Mouse (Mus musculus) midbrain, embryonic 11.5 days (tissue): ENCODE measurements at regions not wholly inside any gene's neighbourhood (a gene's known extent, or its start where the extent isn't known, plus 50 kb on each side); places are given as distances from the start of the nearest gene placed in this dataset.

ENCODE experiments used
- ATAC-seq: fragments of 200-750 bp; cut with Nextera tagmentation; 2 replicates; pipeline ENCODE4 v1.8.0; 2017; ENCODE audit warnings: moderate TSS enrichment, moderate library complexity; ENCODE audit not compliant: low FRiP score
- DNase-seq: peaks from one replicate; pipeline ENCODE4 v3.0.0; 2015; ENCODE audit warnings: low spot score; ENCODE audit errors: missing footprints
- H3K27ac ChIP-seq: fragments of 300-500 bp; sonication (generic); 2 replicates; pipeline ENCODE4 v1.5.1; 2014; ENCODE audit warnings: low read depth, low read length
- H3K27me3 ChIP-seq: fragments of 300-500 bp; sonication (generic); 2 replicates; pipeline ENCODE4 v1.6.1; 2014; ENCODE audit warnings: mild to moderate bottlenecking, low read length, moderate library complexity, mixed read lengths; ENCODE audit not compliant: control insufficient read depth, insufficient read depth
- H3K36me3 ChIP-seq: fragments of 300-500 bp; sonication (generic); 2 replicates; pipeline ENCODE4 v1.6.1; 2014; ENCODE audit warnings: mild to moderate bottlenecking, low read length, moderate library complexity, mixed read lengths; ENCODE audit not compliant: control insufficient read depth, insufficient read depth
- H3K4me1 ChIP-seq: fragments of 300-500 bp; sonication (generic); 2 replicates; pipeline ENCODE4 v1.6.1; 2014; ENCODE audit warnings: low read length; ENCODE audit not compliant: control insufficient read depth, insufficient read depth
- H3K4me2 ChIP-seq: fragments of 300-500 bp; sonication (generic); 2 replicates; pipeline ENCODE4 v1.6.1; 2014; ENCODE audit warnings: mild to moderate bottlenecking, moderate library complexity
- H3K4me3 ChIP-seq: fragments of 300-500 bp; sonication (generic); 2 replicates; pipeline ENCODE4 v1.5.1; 2014; ENCODE audit warnings: low read depth, low read length
- H3K9ac ChIP-seq: fragments of 300-500 bp; sonication (generic); 2 replicates; pipeline ENCODE4 v1.6.1; 2014; ENCODE audit warnings: low read length
- H3K9me3 ChIP-seq: fragments of 300-500 bp; sonication (generic); 2 replicates; pipeline ENCODE4 v1.6.1; 2016; ENCODE audit warnings: low read length; ENCODE audit not compliant: control insufficient read depth
- WGBS: fragments of 180-500 bp; shearing (Covaris S2); extraction: QIAGEN DNeasy Blood & Tissue Kit; methylation state at CpG from one replicate; pipeline ENCODE4 v1.1.7; 2014; 5-methylcytosine and 5-hydroxymethylcytosine counted together

GRCm38 (mm10) chr13:53722881-53723280 lies 250.0 kb upstream of the Msx2 start:
- Histone ChIP-seq H3K9me3 (no peaks in the 10 kb centered on the region; the same call in 1 of the 2 replicates), H3K27me3 (no peaks in the 10 kb centered on the region), H3K4me3 (no peak overlapping the region), H3K4me2 (no peak overlapping the region), H3K36me3 (no peaks in the 10 kb centered on the region), H3K27ac (no peak overlapping the region), H3K4me1 (no peaks in the 10 kb centered on the region), H3K9ac (no peak overlapping the region)
- DNase-seq, result peak; percentile 72
- WGBS, result 75% methylated on average over 6 of the region's 6 CpGs
- no peak for ATAC-seq

- H3K4me2 ChIP-seq, result no peak overlapping the region
- H3K9me3 ChIP-seq, result no peaks in the 10 kb centered on the region; the same call in 1 of the 2 replicates
- H3K4me1 ChIP-seq, result no peaks in the 10 kb centered on the region
- no peak overlapping the region for H3K9ac ChIP-seq
- no peak overlapping the region for H3K4me3 ChIP-seq
- WGBS, result 77% methylated on average over 9 of the region's 9 CpGs
- no peaks in the 10 kb centered on the region for H3K27me3 ChIP-seq
- no peak overlapping the region for H3K27ac ChIP-seq
- no peak for ATAC-seq
- peak; percentile 77 for DNase-seq
- no peaks in the 10 kb centered on the region for H3K36me3 ChIP-seq
These were observed 248.2 kb upstream of the Msx2 start for GRCm38 (mm10) chr13:53721038-53721463.

- DNase-seq, result peak; percentile 44
These were observed 244.7 kb upstream of the Msx2 start for GRCm38 (mm10) chr13:53717582-53717981.

GRCm38 (mm10) chr13:53717086-53717485 lies 244.2 kb upstream of the Msx2 start:
- Histone ChIP-seq H3K9me3 (no peaks in the 10 kb centered on the region), H3K27me3 (no peaks in the 10 kb centered on the region), H3K36me3 (no peaks in the 10 kb centered on the region), H3K4me1 (no peaks in the 10 kb centered on the region), H3K4me2 (no peak overlapping the region), H3K9ac (no peak overlapping the region), H3K27ac (no peak overlapping the region), H3K4me3 (no peak overlapping the region)
- 90% methylated on average over 2 of the region's 2 CpGs for whole genome bisulfite sequencing
- no peak for DNase-seq
- ATAC-seq, result no peak

More at GRCm38 (mm10) chr13:53717582-53717981, 244.7 kb upstream of the Msx2 start:
- Histone ChIP-seq H3K27ac (no peak overlapping the region), H3K4me3 (no peak overlapping the region), H3K9ac (no peak overlapping the region), H3K4me2 (no peak overlapping the region), H3K4me1 (no peaks in the 10 kb centered on the region), H3K36me3 (no peaks in the 10 kb centered on the region), H3K27me3 (no peaks in the 10 kb centered on the region), H3K9me3 (no peaks in the 10 kb centered on the region)
- WGBS, result 94% methylated on average over 4 of the region's 4 CpGs
- ATAC-seq, result no peak

GRCm38 (mm10) chr13:53709062-53709461 lies 236.2 kb upstream of the Msx2 start:
- no peaks in the 10 kb centered on the region for H3K36me3 ChIP-seq
- H3K27ac ChIP-seq, result no peak overlapping the region
- DNase-seq (peak; percentile 73), ATAC-seq (no peak)
- H3K4me2 ChIP-seq, result no peak overlapping the region
- H3K4me3 ChIP-seq, result no peak overlapping the region
- no peaks in the 10 kb centered on the region for H3K9me3 ChIP-seq
- 70% methylated on average over 10 of the region's 10 CpGs for WGBS
- H3K4me1 ChIP-seq, result no peaks in the 10 kb centered on the region
- no peaks in the 10 kb centered on the region for H3K27me3 ChIP-seq
- no peak overlapping the region for H3K9ac ChIP-seq

GRCm38 (mm10) chr13:53707548-53707947 lies 234.7 kb upstream of the Msx2 start:
- Histone ChIP-seq H3K9ac (no peak overlapping the region), H3K4me2 (no peak overlapping the region), H3K27me3 (no peaks in the 10 kb centered on the region), H3K27ac (no peak overlapping the region), H3K36me3 (no peaks in the 10 kb centered on the region), H3K4me3 (no peak overlapping the region), H3K9me3 (no peaks in the 10 kb centered on the region), H3K4me1 (no peaks in the 10 kb centered on the region)
- 84% methylated on average over 17 of the region's 17 CpGs for WGBS
- ATAC-seq (no peak), DNase-seq (peak; percentile 35)

GRCm38 (mm10) chr13:53704104-53704503 lies 231.2 kb upstream of the Msx2 start:
- 86% methylated on average over 11 of the region's 11 CpGs for WGBS
- ATAC-seq (no peak), DNase-seq (peak; percentile 67)
- Histone ChIP-seq H3K9me3 (no peaks in the 10 kb centered on the region), H3K36me3 (no peaks in the 10 kb centered on the region), H3K4me2 (no peak overlapping the region), H3K4me1 (no peaks in the 10 kb centered on the region), H3K27ac (no peak overlapping the region), H3K27me3 (no peaks in the 10 kb centered on the region), H3K9ac (no peak overlapping the region), H3K4me3 (no peak overlapping the region)

- DNase-seq, result no peak
- 58% methylated on average over 3 of the region's 3 CpGs for WGBS
These were observed 227.4 kb upstream of the Msx2 start for GRCm38 (mm10) chr13:53700236-53700635.

GRCm38 (mm10) chr13:53697954-53698353 lies 225.1 kb upstream of the Msx2 start:
- no peaks in the 10 kb centered on the region for H3K4me1 ChIP-seq
- no peak overlapping the region for H3K9ac ChIP-seq
- WGBS, result 83% methylated on average over 6 of the region's 6 CpGs
- DNase-seq (no peak), ATAC-seq (no peak)
- H3K27ac ChIP-seq, result no peak overlapping the region
- no peak overlapping the region for H3K4me3 ChIP-seq
- no peaks in the 10 kb centered on the region for H3K36me3 ChIP-seq
- no peaks in the 10 kb centered on the region for H3K9me3 ChIP-seq
- no peaks in the 10 kb centered on the region for H3K27me3 ChIP-seq
- H3K4me2 ChIP-seq, result no peak overlapping the region

More at GRCm38 (mm10) chr13:53700236-53700635, 227.4 kb upstream of the Msx2 start:
- H3K9me3 ChIP-seq, result no peaks in the 10 kb centered on the region
- no peaks in the 10 kb centered on the region for H3K27me3 ChIP-seq
- H3K36me3 ChIP-seq, result no peaks in the 10 kb centered on the region
- H3K27ac ChIP-seq, result no peak overlapping the region
- H3K4me3 ChIP-seq, result no peak overlapping the region
- no peak overlapping the region for H3K4me2 ChIP-seq
- no peak for ATAC-seq
- no peaks in the 10 kb centered on the region for H3K4me1 ChIP-seq
- no peak overlapping the region for H3K9ac ChIP-seq

GRCm38 (mm10) chr13:53695385-53695784 lies 222.5 kb upstream of the Msx2 start:
- 65% methylated on average over 3 of the region's 3 CpGs for WGBS
- DNase-seq (no peak), ATAC-seq (no peak)
- Histone ChIP-seq H3K4me2 (no peak overlapping the region), H3K4me1 (no peaks in the 10 kb centered on the region), H3K9ac (no peak overlapping the region), H3K27ac (no peak overlapping the region), H3K9me3 (no peaks in the 10 kb centered on the region), H3K27me3 (no peaks in the 10 kb centered on the region), H3K36me3 (no peaks in the 10 kb centered on the region), H3K4me3 (no peak overlapping the region)
